Mouse (Mus musculus) induced T-regulatory cell, adult 2 months (primary cell): ENCODE results near the gene Nipsnap3a.

Experiments
- DNase-seq: peaks from one replicate; pipeline ENCODE4 v3.0.0-alpha.2; 2012; ENCODE audit warnings: low read depth

Gene Nipsnap3a

GRCm38 (mm10) chr4:52989248-52989647 is at the start of gene Nipsnap3a:
Gene Nipsnap3a (plus strand): TSS chr4:52989272.
- DNase-seq, result no peak

- no peak for DNase-seq
These were observed 42.4 kb upstream of the Nipsnap3a start for GRCm38 (mm10) chr4:52946665-52947064.

GRCm38 (mm10) chr4:52949005-52949404 is 40.1 kb upstream of the Nipsnap3a start:
- DNase-seq, result no peak

- DNase-seq, result peak; percentile 1
These were observed 30.4 kb upstream of the Nipsnap3a start for GRCm38 (mm10) chr4:52958693-52959092.

- DNase-seq, result no peak
These were observed 24.8 kb upstream of the Nipsnap3a start, which contains the start of gene Olfr270 for GRCm38 (mm10) chr4:52964247-52964646. Gene Olfr270 (plus strand): TSS chr4:52964547.

GRCm38 (mm10) chr4:52985216-52985615 is 3.9 kb upstream of the Nipsnap3a start:
- DNase-seq, result no peak

GRCm38 (mm10) chr4:52986266-52986665 is 2.8 kb upstream of the Nipsnap3a start:
- no peak for DNase-seq

- no peak for DNase-seq
These were observed 10.4 kb downstream of the Nipsnap3a start for GRCm38 (mm10) chr4:52999449-52999848.

- no peak for DNase-seq
These were observed 11.1 kb downstream of the Nipsnap3a start for GRCm38 (mm10) chr4:53000154-53000553.

GRCm38 (mm10) chr4:53009183-53009582 is 20.1 kb downstream of the Nipsnap3a start:
- DNase-seq, result no peak

GRCm38 (mm10) chr4:53009871-53010270 is 20.8 kb downstream of the Nipsnap3a start:
- no peak for DNase-seq

GRCm38 (mm10) chr4:53011732-53012361 is 22.8 kb downstream of the Nipsnap3a start, which contains the start of gene Nipsnap3b:
Gene Nipsnap3b (plus strand): TSS chr4:53011880.
- peak; percentile 97 for DNase-seq

GRCm38 (mm10) chr4:53014421-53014820 is 25.3 kb downstream of the Nipsnap3a start:
- no peak for DNase-seq

GRCm38 (mm10) chr4:53015024-53015423 is 26.0 kb downstream of the Nipsnap3a start:
- DNase-seq, result no peak

GRCm38 (mm10) chr4:53018392-53018791 is 29.3 kb downstream of the Nipsnap3a start:
- no peak for DNase-seq

- no peak for DNase-seq
These were observed 34.3 kb downstream of the Nipsnap3a start for GRCm38 (mm10) chr4:53023189-53023925.

- DNase-seq, result no peak
These were observed 35.3 kb downstream of the Nipsnap3a start for GRCm38 (mm10) chr4:53024397-53024796.

- DNase-seq, result no peak
These were observed 38.7 kb downstream of the Nipsnap3a start for GRCm38 (mm10) chr4:53027811-53028210.

- DNase-seq, result no peak
These were observed 41.4 kb downstream of the Nipsnap3a start for GRCm38 (mm10) chr4:53030326-53030948.

GRCm38 (mm10) chr4:53043819-53044218 is 54.7 kb downstream of the Nipsnap3a start:
- DNase-seq, result no peak

GRCm38 (mm10) chr4:53045807-53046206 is 56.7 kb downstream of the Nipsnap3a start:
- no peak for DNase-seq

GRCm38 (mm10) chr4:53046238-53047022 is 57.4 kb downstream of the Nipsnap3a start:
- DNase-seq, result no peak
